Mouse (Mus musculus): Measurements from ENCODE around the gene Gimap8. TPM values are rescaled to one million over a fixed set of nuclear protein-coding genes. Genes with fewer than 3 reads are reported as not detected.
A peak's percentile ranks its signal among the peaks of the same experiment; 100 is the strongest.

The Gimap8 gene
- polyA plus RNA-seq, 1 experiment from 2014 or later: 2.4 TPM

DNA sequence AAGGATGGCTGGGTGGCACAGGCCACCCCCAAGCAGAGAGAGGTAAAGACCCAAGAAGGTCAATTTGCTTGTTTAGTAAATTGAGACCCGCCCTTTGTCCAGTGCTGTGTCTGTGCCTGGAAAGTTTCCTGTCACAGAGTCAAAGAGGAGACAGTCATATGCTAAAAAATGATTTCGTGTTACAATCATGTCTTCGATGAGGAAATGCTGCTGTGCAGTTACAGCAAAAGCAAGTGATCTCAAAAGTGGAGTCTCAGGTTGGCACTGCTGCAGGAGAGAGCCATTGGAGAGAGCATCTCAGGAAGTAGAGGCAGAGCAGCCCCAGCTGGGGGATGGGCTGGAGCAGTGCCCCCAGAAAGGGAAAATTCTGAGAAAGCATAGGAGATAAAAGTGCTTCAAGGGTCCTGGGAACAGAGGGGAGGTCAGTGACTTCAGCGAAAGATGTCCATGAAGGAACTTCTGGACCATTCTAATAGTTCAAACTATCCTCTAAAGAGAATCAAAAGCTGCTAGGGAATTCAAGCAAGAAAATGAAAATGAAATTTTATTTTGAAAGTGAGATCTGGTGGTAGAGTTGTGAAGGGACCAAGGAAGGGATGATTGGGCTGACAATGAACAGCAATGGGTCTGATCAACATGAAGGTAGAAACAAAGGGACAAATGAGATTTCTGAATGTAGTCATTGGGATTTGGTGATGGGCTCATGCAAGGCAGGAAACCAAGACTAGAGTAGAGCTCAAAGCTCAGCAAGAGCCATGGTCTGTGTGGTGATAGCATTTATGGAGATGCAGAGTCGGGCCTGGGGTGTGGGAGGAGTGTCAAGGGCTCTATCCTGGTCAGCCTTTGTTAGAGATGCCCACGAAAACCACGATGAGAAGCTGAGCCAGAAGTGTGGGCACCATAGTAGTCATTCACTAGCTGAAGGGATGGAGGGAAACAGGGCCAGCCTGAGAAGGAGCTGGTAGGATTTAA, 38.9 kb downstream of the Gimap8 start:
- ATAC-seq (replicated peaks; ENCODE audit: extremely low read depth, insufficient read depth, low FRiP score): no peak

DNA sequence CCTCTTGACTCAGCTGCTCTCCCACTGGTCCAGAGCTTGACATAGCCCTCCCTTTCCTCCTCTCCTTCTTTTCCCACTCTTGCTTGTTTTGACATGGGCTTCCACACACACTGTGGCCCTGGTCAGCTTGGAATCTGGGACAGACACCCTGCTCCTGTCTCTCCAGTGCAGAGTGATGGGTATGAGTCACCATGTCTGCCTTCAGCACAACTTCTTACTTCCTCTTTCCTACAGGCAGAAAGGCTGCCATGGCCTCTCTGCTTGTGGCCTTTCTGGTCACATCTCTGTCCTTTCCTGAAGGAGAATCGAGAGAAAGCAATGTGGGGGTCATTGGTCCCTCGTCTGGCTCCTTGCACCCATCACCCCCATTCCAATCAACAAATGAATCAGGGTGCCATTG, 40.0 kb downstream of the Gimap8 start:
- Histone ChIP-seq H3K9ac (ENCODE audit: low read length) (no peak overlapping the region), H3K4me3 (ENCODE audit: low read length) (no peak overlapping the region), H3K4me1 (ENCODE audit: control insufficient read depth, insufficient read depth, low read length) (no peaks in the 10 kb centered on the region), H3K27ac (ENCODE audit: low read length) (no peak overlapping the region), H3K27me3 (ENCODE audit: control insufficient read depth, insufficient read depth, low read length) (no peaks in the 10 kb centered on the region), H3K9me3 (replicated peaks; ENCODE audit: control insufficient read depth, low read length) (no peaks in the 10 kb centered on the region), H3K36me3 (ENCODE audit: control insufficient read depth, insufficient read depth) (no peaks in the 10 kb centered on the region), H3K4me2 (ENCODE audit: low read depth, low read length) (peak overlapping the region; percentile 7; the same call in 1 of the 2 replicates)
- ATAC-seq (replicated peaks; ENCODE audit: extremely low read depth, insufficient read depth, low FRiP score): no peak
- 50% methylated on average over 2 of the region's 2 CpGs for WGBS

More for the DNA sequence above, 38.9 kb downstream of the Gimap8 start:
- H3K9me3 ChIP-seq (replicated peaks; ENCODE audit: control insufficient read depth, low read length): no peaks in the 10 kb centered on the region
- 74% methylated on average over 7 of the region's 7 CpGs for WGBS
- H3K4me3 ChIP-seq (ENCODE audit: low read length): peak overlapping the region; percentile 39
- H3K36me3 ChIP-seq (ENCODE audit: control insufficient read depth, insufficient read depth): no peaks in the 10 kb centered on the region
- H3K27ac ChIP-seq (ENCODE audit: low read length): peak overlapping the region; percentile 82
- H3K4me2 ChIP-seq (ENCODE audit: low read depth, low read length): peak overlapping the region; percentile 34
- H3K4me1 ChIP-seq (ENCODE audit: control insufficient read depth, insufficient read depth, low read length): no peaks in the 10 kb centered on the region
- H3K27me3 ChIP-seq (ENCODE audit: control insufficient read depth, insufficient read depth, low read length): no peaks in the 10 kb centered on the region
- peak overlapping the region; percentile 45; the same call in 1 of the 2 replicates for H3K9ac ChIP-seq (ENCODE audit: low read length)

DNA sequence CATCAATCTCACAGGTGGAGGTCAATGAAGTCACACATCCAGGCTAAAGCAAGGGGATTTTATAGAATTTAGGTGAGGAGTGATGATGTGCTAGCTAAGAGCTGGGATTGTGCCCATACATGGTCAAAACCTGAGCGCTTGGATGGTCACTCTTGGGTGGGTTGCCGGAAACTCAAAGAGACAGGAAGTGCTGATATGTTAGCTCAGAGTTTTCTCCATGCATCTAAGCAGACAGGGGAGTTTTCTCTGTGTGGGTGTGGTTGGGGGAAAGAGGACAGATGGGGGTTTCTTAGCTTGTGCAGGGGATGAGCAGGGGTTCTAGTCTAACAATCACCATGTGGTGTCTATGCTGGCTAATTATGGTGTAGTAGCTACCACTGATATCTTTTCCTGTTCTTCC, 42.3 kb downstream of the Gimap8 start:
- WGBS: 67% methylated on average over 2 of the region's 2 CpGs
- no peak for ATAC-seq (replicated peaks; ENCODE audit: extremely low read depth, insufficient read depth, low FRiP score)
- H3K4me1 ChIP-seq (ENCODE audit: control insufficient read depth, insufficient read depth, low read length): no peaks in the 10 kb centered on the region
- no peak overlapping the region for H3K4me2 ChIP-seq (ENCODE audit: low read depth, low read length)
- H3K9me3 ChIP-seq (replicated peaks; ENCODE audit: control insufficient read depth, low read length): no peaks in the 10 kb centered on the region
- no peak overlapping the region for H3K9ac ChIP-seq (ENCODE audit: low read length)
- no peak overlapping the region for H3K4me3 ChIP-seq (ENCODE audit: low read length)
- H3K27ac ChIP-seq (ENCODE audit: low read length): no peak overlapping the region
- no peaks in the 10 kb centered on the region for H3K36me3 ChIP-seq (ENCODE audit: control insufficient read depth, insufficient read depth)
- H3K27me3 ChIP-seq (ENCODE audit: control insufficient read depth, insufficient read depth, low read length): no peaks in the 10 kb centered on the region

DNA sequence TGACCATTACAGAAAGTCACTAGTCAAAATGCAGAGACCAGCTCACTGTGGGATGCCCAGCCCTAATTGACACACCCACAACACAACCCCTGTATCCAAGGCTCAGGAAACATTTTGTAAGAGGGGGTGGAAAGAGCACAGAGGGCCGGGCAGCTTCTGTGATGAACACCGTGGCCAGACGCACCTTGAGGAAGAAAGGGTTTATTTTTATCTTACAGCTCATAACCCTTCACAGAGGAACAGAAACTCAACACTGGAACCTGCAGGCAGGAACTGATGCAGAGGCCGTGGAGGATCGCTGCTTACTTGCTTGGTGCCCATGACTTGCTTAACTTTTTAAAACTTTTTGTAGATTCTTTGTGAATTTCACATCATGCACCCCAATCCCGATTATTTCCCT, 45.9 kb downstream of the Gimap8 start:
- no peaks in the 10 kb centered on the region for H3K27me3 ChIP-seq (ENCODE audit: control insufficient read depth, insufficient read depth, low read length)
- WGBS: 73% methylated on average over 6 of the region's 6 CpGs
- no peak overlapping the region for H3K9ac ChIP-seq (ENCODE audit: low read length)
- no peak overlapping the region for H3K27ac ChIP-seq (ENCODE audit: low read length)
- H3K9me3 ChIP-seq (replicated peaks; ENCODE audit: control insufficient read depth, low read length): no peaks in the 10 kb centered on the region
- ATAC-seq (replicated peaks; ENCODE audit: extremely low read depth, insufficient read depth, low FRiP score): no peak
- no peak overlapping the region for H3K4me2 ChIP-seq (ENCODE audit: low read depth, low read length)
- H3K36me3 ChIP-seq (ENCODE audit: control insufficient read depth, insufficient read depth): no peaks in the 10 kb centered on the region
- no peak overlapping the region for H3K4me3 ChIP-seq (ENCODE audit: low read length)
- no peaks in the 10 kb centered on the region for H3K4me1 ChIP-seq (ENCODE audit: control insufficient read depth, insufficient read depth, low read length)

DNA sequence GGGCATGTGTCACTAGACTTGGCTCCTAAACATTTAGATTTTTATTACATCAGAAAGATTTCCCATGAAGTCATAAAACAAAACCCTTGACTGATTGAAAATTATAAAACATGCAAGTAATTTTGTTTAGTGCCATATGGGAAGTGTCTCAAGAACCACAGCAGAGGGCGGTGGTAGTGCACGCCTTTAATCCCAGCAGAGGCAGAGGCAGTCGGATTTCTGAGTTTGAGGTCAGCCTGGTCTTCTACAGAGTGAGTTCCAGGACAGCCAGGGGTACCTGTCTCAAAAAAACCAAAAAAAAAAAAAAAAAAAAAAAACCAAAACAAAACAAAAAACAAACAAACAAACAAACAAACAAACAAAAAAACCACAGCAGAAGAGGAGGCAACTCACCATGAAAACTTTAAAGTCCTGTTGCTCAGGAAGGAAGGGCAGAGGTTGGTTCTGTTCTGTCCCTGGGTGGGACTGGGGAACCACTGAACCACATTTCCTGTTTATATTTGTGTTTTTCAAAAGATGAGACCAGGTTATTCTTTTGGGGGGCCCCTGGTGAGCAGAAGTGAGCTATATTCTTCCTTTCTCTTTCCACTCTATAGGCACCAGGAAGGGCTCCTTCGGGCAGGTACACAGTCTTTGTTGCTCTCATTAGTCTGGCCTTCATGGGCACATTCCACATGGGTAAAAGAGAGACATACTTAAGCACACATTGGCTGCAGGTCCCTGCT, 50.0 kb downstream of the Gimap8 start:
- peak overlapping the region; percentile 49 for H3K27ac ChIP-seq (ENCODE audit: low read length)
- WGBS: 72% methylated on average over 4 of the region's 4 CpGs
- H3K9ac ChIP-seq (ENCODE audit: low read length): no peak overlapping the region
- ATAC-seq (replicated peaks; ENCODE audit: extremely low read depth, insufficient read depth, low FRiP score): no peak
- peaks cover under 1% of the 10 kb centered on the region; the same call in 1 of the 2 replicates for H3K36me3 ChIP-seq (ENCODE audit: control insufficient read depth, insufficient read depth)
- no peaks in the 10 kb centered on the region for H3K9me3 ChIP-seq (replicated peaks; ENCODE audit: control insufficient read depth, low read length)
- no peaks in the 10 kb centered on the region for H3K27me3 ChIP-seq (ENCODE audit: control insufficient read depth, insufficient read depth, low read length)
- H3K4me1 ChIP-seq (ENCODE audit: control insufficient read depth, insufficient read depth, low read length): no peaks in the 10 kb centered on the region
- no peak overlapping the region for H3K4me2 ChIP-seq (ENCODE audit: low read depth, low read length)
- H3K4me3 ChIP-seq (ENCODE audit: low read length): no peak overlapping the region

DNA sequence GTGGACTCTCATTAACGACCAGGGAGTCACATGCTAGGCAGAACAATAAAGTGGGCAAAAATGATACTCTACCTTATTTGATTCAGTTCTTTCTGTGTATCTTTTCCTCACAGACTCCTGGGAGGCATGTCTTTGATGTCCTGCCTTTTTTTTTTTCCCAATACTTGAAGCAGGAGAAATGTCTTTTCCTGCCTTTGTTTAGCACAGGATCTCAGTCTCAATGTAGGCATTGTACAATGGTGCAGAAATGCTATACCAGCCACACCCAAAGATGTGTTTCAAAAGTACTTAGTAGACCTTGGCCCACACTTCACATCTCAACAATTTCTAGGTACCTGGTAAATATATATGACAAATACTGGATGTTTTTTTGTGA, 50.5 kb downstream of the Gimap8 start:
- WGBS: 45% methylated on average over 1 of the region's 1 CpGs
- Histone ChIP-seq H3K27me3 (ENCODE audit: control insufficient read depth, insufficient read depth, low read length) (no peaks in the 10 kb centered on the region), H3K36me3 (ENCODE audit: control insufficient read depth, insufficient read depth) (peaks cover 4% of the 10 kb centered on the region; the same call in 1 of the 2 replicates), H3K4me3 (ENCODE audit: low read length) (no peak overlapping the region), H3K9me3 (replicated peaks; ENCODE audit: control insufficient read depth, low read length) (no peaks in the 10 kb centered on the region), H3K9ac (ENCODE audit: low read length) (no peak overlapping the region), H3K4me1 (ENCODE audit: control insufficient read depth, insufficient read depth, low read length) (no peaks in the 10 kb centered on the region), H3K27ac (ENCODE audit: low read length) (peak overlapping the region; percentile 49), H3K4me2 (ENCODE audit: low read depth, low read length) (no peak overlapping the region)
- no peak for ATAC-seq (replicated peaks; ENCODE audit: extremely low read depth, insufficient read depth, low FRiP score)

DNA sequence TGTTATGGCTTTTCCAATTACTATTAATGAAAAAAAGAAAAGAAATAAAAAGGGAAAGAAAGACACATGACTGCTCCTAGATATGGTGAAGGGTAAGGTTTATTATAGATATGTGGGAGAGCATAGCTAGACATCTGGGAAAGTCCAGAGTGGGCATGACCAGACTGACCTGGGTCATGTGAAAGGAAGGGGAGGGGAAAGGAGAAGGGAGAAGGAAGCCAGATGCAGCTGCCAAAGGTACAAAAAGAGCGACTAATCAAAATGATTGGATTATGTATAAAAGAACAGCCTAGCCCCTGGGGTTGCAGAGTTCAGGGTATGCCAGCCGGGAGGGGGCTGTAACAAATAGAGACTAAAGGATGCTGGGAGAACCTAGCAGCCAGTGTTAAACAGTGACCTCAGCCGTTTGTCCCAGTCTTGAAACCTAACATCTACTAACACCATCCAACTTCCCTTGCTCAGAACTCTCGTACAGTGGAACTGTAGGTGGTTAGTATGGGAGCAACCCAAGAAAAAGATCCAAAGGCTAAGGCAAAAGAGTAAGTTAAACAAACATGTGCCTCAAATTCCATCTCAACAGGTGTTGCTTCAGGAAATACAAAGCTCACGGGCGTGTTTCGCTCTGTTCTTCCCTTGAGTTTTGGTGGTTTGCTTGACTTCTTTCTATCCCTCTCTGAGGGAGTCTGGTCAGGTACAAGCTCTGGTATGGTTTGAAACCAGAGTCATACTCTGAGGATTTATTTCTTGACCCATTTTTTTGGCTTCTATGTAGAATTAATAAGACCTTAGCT, 51.2 kb downstream of the Gimap8 start:
- no peak overlapping the region for H3K4me2 ChIP-seq (ENCODE audit: low read depth, low read length)
- no peak overlapping the region for H3K4me3 ChIP-seq (ENCODE audit: low read length)
- no peaks in the 10 kb centered on the region for H3K9me3 ChIP-seq (replicated peaks; ENCODE audit: control insufficient read depth, low read length)
- H3K27ac ChIP-seq (ENCODE audit: low read length): peak overlapping the region; percentile 61
- ATAC-seq (replicated peaks; ENCODE audit: extremely low read depth, insufficient read depth, low FRiP score): no peak
- no peak overlapping the region for H3K9ac ChIP-seq (ENCODE audit: low read length)
- no peaks in the 10 kb centered on the region for H3K4me1 ChIP-seq (ENCODE audit: control insufficient read depth, insufficient read depth, low read length)
- WGBS: 79% methylated on average over 7 of the region's 7 CpGs
- H3K36me3 ChIP-seq (ENCODE audit: control insufficient read depth, insufficient read depth): peaks cover 4% of the 10 kb centered on the region; the same call in 1 of the 2 replicates
- no peaks in the 10 kb centered on the region for H3K27me3 ChIP-seq (ENCODE audit: control insufficient read depth, insufficient read depth, low read length)

DNA sequence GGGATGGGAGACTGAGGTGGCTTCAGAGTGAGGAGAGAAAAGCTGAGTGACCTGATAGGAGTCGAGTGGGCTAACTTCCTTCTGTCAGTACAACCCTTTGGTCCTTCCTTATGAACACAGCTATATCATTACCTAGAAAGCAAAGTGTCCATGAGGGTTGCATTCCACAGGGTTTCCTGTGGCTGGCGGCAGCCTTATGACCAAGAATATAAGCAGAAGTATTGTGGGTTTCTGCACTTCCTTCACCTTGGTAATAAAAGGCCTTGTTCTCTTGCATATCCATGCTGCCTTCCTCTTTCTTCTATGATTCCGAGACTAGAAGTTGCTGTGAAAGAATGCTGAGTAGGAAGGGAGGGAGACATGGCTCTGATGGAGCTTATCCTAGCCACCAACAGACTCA, 51.9 kb downstream of the Gimap8 start:
- Histone ChIP-seq H3K9ac (ENCODE audit: low read length) (no peak overlapping the region), H3K4me3 (ENCODE audit: low read length) (no peak overlapping the region), H3K4me1 (ENCODE audit: control insufficient read depth, insufficient read depth, low read length) (no peaks in the 10 kb centered on the region), H3K27ac (ENCODE audit: low read length) (peak overlapping the region; percentile 61), H3K9me3 (replicated peaks; ENCODE audit: control insufficient read depth, low read length) (no peaks in the 10 kb centered on the region), H3K36me3 (ENCODE audit: control insufficient read depth, insufficient read depth) (peaks cover 4% of the 10 kb centered on the region; the same call in 1 of the 2 replicates), H3K27me3 (ENCODE audit: control insufficient read depth, insufficient read depth, low read length) (no peaks in the 10 kb centered on the region), H3K4me2 (ENCODE audit: low read depth, low read length) (no peak overlapping the region)
- no peak for ATAC-seq (replicated peaks; ENCODE audit: extremely low read depth, insufficient read depth, low FRiP score)
- WGBS: 58% methylated on average over 3 of the region's 3 CpGs
